Mouse (Mus musculus) kidney, postnatal 0 days (tissue): ENCODE measurements around the gene Sgcd. TPM values are rescaled to one million over a fixed set of nuclear protein-coding genes. Genes with fewer than 3 reads are reported as not detected.

Source experiments
- ATAC-seq: fragments of 200-750 bp; cut with Nextera tagmentation; replicated peaks from 2 replicates; pipeline ENCODE4 v1.8.0; 2017; ENCODE audit warnings: low read depth, moderate number of reproducible peaks, moderate TSS enrichment, moderate library complexity; ENCODE audit not compliant: low FRiP score
- DNase-seq: peaks from one replicate; pipeline ENCODE4 v3.0.0-alpha.2; 2016; ENCODE audit warnings: low spot score
- H3K27ac ChIP-seq: fragments of 300-500 bp; sonication (generic); 2 replicates; pipeline ENCODE4 v1.5.1; 2014; ENCODE audit warnings: mild to moderate bottlenecking
- H3K27me3 ChIP-seq: fragments of 300-500 bp; sonication (generic); 2 replicates; pipeline ENCODE4 v1.6.1; 2014; ENCODE audit warnings: low read length, mixed read lengths; ENCODE audit not compliant: insufficient read depth
- H3K36me3 ChIP-seq: fragments of 300-500 bp; sonication (generic); 2 replicates; pipeline ENCODE4 v1.6.1; 2014; ENCODE audit warnings: low read length, mixed read lengths; ENCODE audit not compliant: insufficient read depth
- H3K4me1 ChIP-seq: fragments of 300-500 bp; sonication (generic); replicated peaks from 2 replicates; pipeline ENCODE4 v1.6.1; 2014; ENCODE audit warnings: antibody characterized with exemption, low read length, mixed read lengths; ENCODE audit not compliant: insufficient read depth
- H3K4me2 ChIP-seq: fragments of 300-500 bp; sonication (generic); 2 replicates; pipeline ENCODE4 v1.6.1; 2014; ENCODE audit warnings: mild to moderate bottlenecking, low read length, moderate library complexity, mixed read lengths
- H3K4me3 ChIP-seq: fragments of 300-500 bp; sonication (generic); replicated peaks from 2 replicates; pipeline ENCODE4 v1.5.1; 2014; ENCODE audit warnings: low read depth, low read length
- H3K9ac ChIP-seq: fragments of 300-500 bp; sonication (generic); 2 replicates; pipeline ENCODE4 v1.6.1; 2014; ENCODE audit warnings: low read depth, low read length
- H3K9me3 ChIP-seq: fragments of 300-500 bp; sonication (generic); replicated peaks from 2 replicates; pipeline ENCODE4 v1.6.1; 2016; ENCODE audit warnings: low read length, inconsistent platforms, mixed read lengths
- CTCF ChIP-seq: IDR thresholded peaks from 2 replicates; pipeline ENCODE4 v1.5.1; 2016; ENCODE audit warnings: antibody characterized with exemption, low read depth, mild to moderate bottlenecking, moderate library complexity
- WGBS: fragments of 180-500 bp; shearing (Covaris S2); extraction: QIAGEN DNeasy Blood & Tissue Kit; methylation state at CpG from one replicate; pipeline ENCODE4 v1.1.7; 2014; 5-methylcytosine and 5-hydroxymethylcytosine counted together
- polyA plus RNA-seq: library from polyadenylated mRNA; unstranded; fragments of >200 nt; fragmentation: Nextera tagmentation; extraction: Ambion mirVana; gene quantifications from 2 replicates; pipeline ENCODE4 v1.2.1, GENCODE M21; 2015

The Sgcd gene
- polyA plus RNA-seq, 1 experiment from 2014 or later, result 1.3 TPM

DNA sequence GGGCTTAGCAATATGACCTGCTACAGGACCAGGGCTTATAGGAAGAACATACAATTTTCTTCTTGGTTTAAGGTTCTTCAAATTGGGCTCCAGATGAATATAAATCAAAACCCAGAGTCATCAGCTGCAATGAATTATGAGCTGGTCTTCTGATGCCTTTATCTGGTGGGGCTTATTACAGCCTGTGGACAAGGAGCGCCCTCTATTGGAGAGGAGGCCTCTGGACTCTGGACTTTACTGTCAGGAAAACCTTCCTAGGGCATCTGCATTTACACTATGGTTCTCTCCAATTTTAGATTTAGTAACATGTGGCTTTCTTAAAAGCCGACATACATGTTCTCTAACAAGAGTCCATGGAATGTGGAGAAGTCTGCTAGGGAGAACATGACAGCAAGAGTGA is 98.5 kb downstream of the Sgcd start:
- Histone ChIP-seq H3K9me3 (no peaks in the 10 kb centered on the region), H3K9ac (no peak overlapping the region), H3K4me2 (no peak overlapping the region), H3K27ac (no peak overlapping the region), H3K36me3 (no peaks in the 10 kb centered on the region), H3K4me1 (no peaks in the 10 kb centered on the region), H3K27me3 (no peaks in the 10 kb centered on the region), H3K4me3 (no peak overlapping the region)
- 74% methylated on average over 2 of the region's 2 CpGs for WGBS
- TF ChIP-seq CTCF, result peak; percentile 65
- no peak for ATAC-seq
- peak; percentile 17 for DNase-seq

DNA sequence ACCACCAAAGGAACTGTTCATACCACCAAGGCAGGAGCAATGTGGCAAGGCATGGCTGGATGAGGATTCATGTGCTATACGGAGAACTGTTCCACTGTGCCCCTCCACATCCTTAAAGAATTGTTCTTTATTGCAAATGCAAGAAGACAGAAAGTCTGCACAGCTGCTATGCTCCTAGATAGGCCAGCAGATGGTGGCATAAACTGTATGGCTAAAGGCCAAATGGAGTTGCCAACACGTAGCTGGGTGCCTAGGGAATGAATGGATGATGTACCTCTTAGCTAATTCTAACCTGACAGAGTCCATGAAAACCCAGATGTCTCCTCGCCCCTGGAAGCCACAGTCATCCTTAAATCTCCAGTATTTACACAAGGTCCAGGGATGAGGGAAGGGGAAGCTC is 103.5 kb downstream of the Sgcd start:
- WGBS, result 55% methylated on average over 3 of the region's 3 CpGs
- H3K4me2 ChIP-seq, result no peak overlapping the region
- H3K27ac ChIP-seq, result no peak overlapping the region
- H3K9ac ChIP-seq, result no peak overlapping the region
- H3K4me3 ChIP-seq, result no peak overlapping the region
- TF ChIP-seq CTCF, result peak; percentile 23; the same call in 1 of the 2 replicates
- ATAC-seq (no peak), DNase-seq (no peak)
- no peaks in the 10 kb centered on the region for H3K27me3 ChIP-seq
- no peaks in the 10 kb centered on the region for H3K9me3 ChIP-seq
- no peaks in the 10 kb centered on the region for H3K36me3 ChIP-seq
- H3K4me1 ChIP-seq, result no peaks in the 10 kb centered on the region

DNA sequence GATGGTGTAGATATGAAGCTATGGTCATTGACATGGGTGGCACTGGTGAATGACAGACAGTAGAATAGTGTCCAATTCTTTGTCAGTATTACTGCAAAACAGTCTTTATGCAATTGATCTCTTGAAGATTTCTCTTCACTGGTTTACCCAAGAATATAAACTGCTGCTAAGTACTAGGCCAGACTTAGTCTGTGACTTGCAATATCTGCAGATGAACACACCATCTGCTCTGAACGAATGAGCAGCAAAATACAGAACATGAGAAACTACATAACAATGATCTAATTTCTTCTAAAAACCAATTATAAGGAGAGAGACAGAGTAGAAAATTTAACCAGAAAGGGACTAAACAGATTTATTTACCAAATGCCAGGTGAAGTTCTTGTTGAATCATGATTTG is 105.2 kb downstream of the Sgcd start:
- ATAC-seq (no peak), DNase-seq (no peak)
- no peak for TF ChIP-seq CTCF
- Histone ChIP-seq H3K4me2 (no peak overlapping the region), H3K4me3 (no peak overlapping the region), H3K27ac (no peak overlapping the region), H3K4me1 (no peaks in the 10 kb centered on the region), H3K36me3 (no peaks in the 10 kb centered on the region), H3K9ac (no peak overlapping the region), H3K9me3 (no peaks in the 10 kb centered on the region), H3K27me3 (no peaks in the 10 kb centered on the region)
- WGBS, result 80% methylated on average over 1 of the region's 1 CpGs

DNA sequence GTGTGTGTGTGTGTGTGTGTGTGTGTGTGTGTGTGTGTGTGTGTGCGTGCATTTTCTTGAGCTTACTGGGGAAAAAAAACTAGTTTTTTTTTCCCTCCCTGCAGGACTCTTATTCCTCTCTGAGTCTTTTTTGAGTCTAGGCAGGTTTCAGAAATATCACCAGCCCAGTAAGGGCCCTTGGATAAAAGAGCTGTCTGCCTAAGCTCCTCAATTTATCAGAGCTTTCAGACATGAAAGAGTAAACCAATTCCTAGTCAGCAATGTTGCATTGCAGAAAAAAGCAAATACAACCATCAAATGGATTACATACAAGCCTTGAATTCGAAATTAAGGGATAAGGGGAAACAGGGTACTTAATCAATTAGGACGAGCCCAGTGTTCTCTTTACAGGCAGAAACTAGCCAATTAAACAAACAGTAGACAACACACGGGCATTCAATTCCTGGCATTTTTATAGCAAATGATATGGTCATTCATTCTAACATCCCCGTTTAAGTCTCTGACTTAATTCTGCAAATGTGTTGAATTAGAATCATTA is 112.1 kb downstream of the Sgcd start:
- no peak overlapping the region for H3K9ac ChIP-seq
- ATAC-seq, result no peak

DNA sequence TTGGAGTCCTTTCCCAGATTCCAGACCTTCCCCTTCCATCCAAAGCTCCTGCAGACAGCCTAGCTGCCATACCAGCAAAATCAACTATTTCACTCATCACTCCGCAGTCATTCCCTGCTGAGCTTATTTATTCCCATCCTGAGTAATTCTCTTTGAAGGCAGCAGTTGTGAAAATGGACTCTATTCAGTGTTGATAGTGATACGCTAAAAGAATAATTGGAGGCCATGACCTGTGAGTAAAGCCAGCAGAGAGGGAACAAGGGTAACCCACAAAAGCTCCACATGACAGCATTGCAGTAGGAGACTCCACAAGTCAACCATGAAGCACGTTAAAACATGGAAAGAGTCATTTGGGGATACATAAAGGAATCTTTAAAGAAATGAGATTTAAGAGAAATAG is 142.9 kb downstream of the Sgcd start:
- Histone ChIP-seq H3K9me3 (no peaks in the 10 kb centered on the region), H3K9ac (no peak overlapping the region), H3K27ac (no peak overlapping the region), H3K27me3 (no peaks in the 10 kb centered on the region), H3K36me3 (no peaks in the 10 kb centered on the region), H3K4me1 (no peaks in the 10 kb centered on the region), H3K4me2 (no peak overlapping the region), H3K4me3 (no peak overlapping the region)
- no peak for TF ChIP-seq CTCF
- DNase-seq, result no peak
- WGBS, result 53% methylated on average over 3 of the region's 3 CpGs
- no peak for ATAC-seq

More for the DNA sequence above, 112.1 kb downstream of the Sgcd start:
- Histone ChIP-seq H3K36me3 (no peaks in the 10 kb centered on the region), H3K4me2 (no peak overlapping the region), H3K4me3 (no peak overlapping the region), H3K4me1 (no peaks in the 10 kb centered on the region), H3K27me3 (no peaks in the 10 kb centered on the region), H3K27ac (no peak overlapping the region), H3K9me3 (no peaks in the 10 kb centered on the region)
- TF ChIP-seq CTCF, result no peak
- 61% methylated on average over 5 of the region's 5 CpGs for WGBS
- DNase-seq, result no peak

DNA sequence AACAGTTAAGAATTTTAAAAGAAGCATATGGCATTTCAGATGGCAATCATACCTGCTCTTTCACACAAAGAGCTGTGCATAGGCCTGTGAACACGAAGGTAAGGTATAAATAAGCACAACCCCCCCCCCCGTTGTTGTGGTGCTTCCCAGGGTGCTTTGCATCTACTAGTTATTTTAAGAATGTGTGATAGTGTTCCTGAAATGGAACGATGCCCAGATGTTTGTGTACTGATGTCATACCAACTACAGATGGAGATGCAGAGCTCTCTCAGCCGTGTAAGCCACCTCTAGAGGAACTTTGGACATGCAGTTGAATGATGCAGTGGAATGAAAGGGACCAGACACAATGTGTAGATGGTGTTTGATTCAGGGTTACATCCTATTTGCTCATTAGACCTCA is 155.5 kb downstream of the Sgcd start:
- H3K27me3 ChIP-seq, result no peaks in the 10 kb centered on the region
- H3K9ac ChIP-seq, result no peak overlapping the region
- H3K36me3 ChIP-seq, result no peaks in the 10 kb centered on the region
- no peak overlapping the region for H3K4me3 ChIP-seq
- TF ChIP-seq CTCF, result no peak
- H3K4me2 ChIP-seq, result no peak overlapping the region
- no peaks in the 10 kb centered on the region for H3K9me3 ChIP-seq
- 51% methylated on average over 4 of the region's 4 CpGs for WGBS
- peak; percentile 8 for DNase-seq
- no peak for ATAC-seq
- no peaks in the 10 kb centered on the region for H3K4me1 ChIP-seq
- H3K27ac ChIP-seq, result no peak overlapping the region

DNA sequence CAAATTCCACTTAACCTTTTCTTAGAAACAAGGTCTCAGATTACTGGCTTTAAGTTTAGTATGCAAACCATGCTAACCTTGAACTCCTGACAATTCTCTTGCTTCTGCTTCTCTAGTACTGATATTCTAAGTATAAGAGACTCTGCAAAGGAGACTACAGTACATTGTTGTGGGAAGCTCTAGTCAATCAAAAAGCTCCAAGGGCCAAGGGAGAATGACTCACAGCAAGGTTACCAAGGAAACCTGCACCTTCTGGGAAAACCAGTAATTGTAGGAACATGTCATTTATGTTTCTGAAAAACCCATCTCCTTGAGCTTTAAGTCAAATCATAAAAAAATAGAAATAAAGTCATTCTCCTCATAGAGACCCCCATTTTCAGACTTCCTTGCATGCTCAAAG is 178.5 kb downstream of the Sgcd start:
- DNase-seq, result no peak
- TF ChIP-seq CTCF, result no peak
- H3K4me2 ChIP-seq, result no peak overlapping the region

More for the DNA sequence above, 178.5 kb downstream of the Sgcd start:
- H3K9ac ChIP-seq, result no peak overlapping the region
- H3K9me3 ChIP-seq, result no peaks in the 10 kb centered on the region
- ATAC-seq, result no peak
- H3K27me3 ChIP-seq, result no peaks in the 10 kb centered on the region
- no peaks in the 10 kb centered on the region for H3K4me1 ChIP-seq
- no peaks in the 10 kb centered on the region for H3K36me3 ChIP-seq
- no peak overlapping the region for H3K4me3 ChIP-seq
- no peak overlapping the region for H3K27ac ChIP-seq
